Mouse (Mus musculus) adrenal gland, adult (tissue): ENCODE data around the gene Ppp1r13b.

ENCODE experiments used
- DNase-seq, 2 experiments: peaks; one replicate each; pipeline ENCODE4 v3.0.0; 2022 to 2023; ENCODE audit warnings: low spot score in 1 of 2; ENCODE audit not compliant: inconsistent age in 2 of 2

The Ppp1r13b gene

GRCm38 (mm10) chr12:111797251-111797650 is 110.7 kb downstream of the Ppp1r13b start:
- DNase-seq, result no peak

- DNase-seq, result peak in 1 of 2 experiments; percentile 41
Observed at GRCm38 (mm10) chr12:111795180-111795895, 112.6 kb downstream of the Ppp1r13b start.

- no peak for DNase-seq
Observed at GRCm38 (mm10) chr12:111794526-111795179, 113.3 kb downstream of the Ppp1r13b start.

- peak; percentile 63 to 81 for DNase-seq
Observed at GRCm38 (mm10) chr12:111794102-111794501, 113.8 kb downstream of the Ppp1r13b start.

GRCm38 (mm10) chr12:111791474-111792104 is 116.3 kb downstream of the Ppp1r13b start:
- no peak for DNase-seq

GRCm38 (mm10) chr12:111790631-111791030 is 117.3 kb downstream of the Ppp1r13b start:
- no peak for DNase-seq

- no peak for DNase-seq
Observed at GRCm38 (mm10) chr12:111790090-111790489, 117.8 kb downstream of the Ppp1r13b start.

- DNase-seq, result no peak
Observed at GRCm38 (mm10) chr12:111787015-111787414, 120.9 kb downstream of the Ppp1r13b start.

GRCm38 (mm10) chr12:111785174-111785573 is 122.7 kb downstream of the Ppp1r13b start:
- DNase-seq, result no peak

GRCm38 (mm10) chr12:111779544-111779943 is 128.4 kb downstream of the Ppp1r13b start:
- DNase-seq, result no peak
